Mouse (Mus musculus) cerebellum, adult 9-11 months (tissue): ENCODE results near the gene Cspg5.

Source experiments
- DNase-seq: peaks from one replicate; pipeline ENCODE4 v3.0.0; 2022

The Cspg5 gene

DNA sequence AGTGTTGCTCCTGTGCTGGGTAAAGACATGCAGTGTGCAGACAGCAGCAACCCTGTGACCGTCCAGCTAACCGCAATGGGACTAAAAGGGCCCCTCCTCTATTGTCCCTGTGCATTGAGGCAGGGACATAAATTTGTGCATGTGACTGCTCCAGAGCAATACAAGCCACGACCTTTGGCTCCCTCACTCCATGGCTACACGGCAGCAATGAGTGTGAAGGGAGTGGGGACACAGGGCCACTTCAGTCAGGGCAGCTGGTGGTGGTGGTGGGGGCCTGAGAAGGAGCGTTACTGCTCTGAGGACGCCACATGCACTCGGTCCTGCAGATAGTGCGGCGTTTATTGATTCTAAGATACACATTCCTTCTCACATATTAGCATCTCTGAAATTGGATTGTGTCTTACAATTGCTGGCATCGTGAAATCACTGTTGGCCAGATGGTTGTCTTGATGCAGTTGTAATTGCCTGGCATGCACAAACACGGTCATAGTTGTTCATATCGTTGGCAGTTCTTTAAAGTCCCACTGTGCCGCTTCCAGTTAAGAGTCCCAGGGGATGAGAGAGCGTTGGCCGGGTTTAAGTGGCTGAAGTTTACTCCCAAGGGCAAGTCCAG is 11.9 kb downstream of the Cspg5 start:
- DNase-seq, result no peak

DNA sequence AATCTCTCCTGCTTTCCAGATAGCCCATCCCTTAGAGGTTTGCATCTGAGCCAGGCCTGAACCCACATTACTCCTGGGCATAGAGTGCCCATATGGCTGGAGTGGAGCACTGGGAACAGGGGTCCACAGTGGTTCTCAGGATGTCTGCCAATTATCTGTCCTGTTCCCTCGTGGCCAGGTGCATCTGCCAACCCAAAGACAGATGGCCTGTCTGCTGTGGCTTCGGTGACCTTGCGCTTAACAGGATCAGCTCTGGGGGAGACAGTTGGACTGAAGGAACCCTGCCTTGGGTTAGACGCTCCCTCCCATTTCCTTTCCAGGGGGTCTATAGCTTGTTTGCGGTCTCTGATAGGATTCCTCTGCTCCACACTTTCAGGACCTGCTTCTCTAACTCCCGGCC is 15.1 kb downstream of the Cspg5 start:
- DNase-seq, result peak; percentile 81

DNA sequence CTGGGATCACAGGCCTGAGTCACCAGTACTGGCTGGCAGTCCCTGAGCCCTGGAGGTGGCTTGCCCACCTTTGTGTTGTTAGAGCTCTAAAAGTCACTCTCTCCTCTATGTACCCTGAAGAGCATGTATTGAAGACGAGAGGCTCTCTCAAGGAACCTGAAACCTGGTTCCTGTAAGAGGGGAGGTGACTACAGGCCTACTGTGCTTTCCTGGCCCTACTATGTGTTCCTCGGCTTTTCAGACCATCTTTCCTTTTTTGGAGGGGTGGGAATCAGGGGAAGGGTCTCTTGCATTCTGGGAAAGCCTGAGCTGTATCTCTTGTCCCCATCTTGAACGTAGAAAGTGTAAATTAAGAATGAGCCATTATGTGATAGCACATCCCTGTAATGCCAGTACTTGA is 15.5 kb downstream of the Cspg5 start:
- no peak for DNase-seq

DNA sequence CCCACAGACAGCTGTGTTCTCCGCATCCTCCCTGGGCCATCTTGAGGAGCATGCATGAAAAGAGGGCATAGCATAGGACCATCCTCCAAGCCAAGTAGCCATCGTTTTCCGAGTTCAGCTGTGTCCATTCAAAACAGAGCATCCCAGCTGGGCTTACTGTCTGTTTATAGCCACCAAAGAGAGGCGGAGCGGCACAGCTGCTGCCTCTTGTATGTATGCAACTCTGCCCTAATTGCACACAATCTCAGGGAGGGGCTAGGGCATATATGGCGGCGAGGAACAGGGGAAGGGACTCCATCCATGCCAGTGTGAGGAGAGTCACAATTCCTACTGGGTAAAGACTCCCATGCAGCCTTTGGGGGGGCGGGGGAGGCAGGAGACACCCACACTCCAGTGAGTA is 19.6 kb downstream of the Cspg5 start:
- DNase-seq, result no peak

DNA sequence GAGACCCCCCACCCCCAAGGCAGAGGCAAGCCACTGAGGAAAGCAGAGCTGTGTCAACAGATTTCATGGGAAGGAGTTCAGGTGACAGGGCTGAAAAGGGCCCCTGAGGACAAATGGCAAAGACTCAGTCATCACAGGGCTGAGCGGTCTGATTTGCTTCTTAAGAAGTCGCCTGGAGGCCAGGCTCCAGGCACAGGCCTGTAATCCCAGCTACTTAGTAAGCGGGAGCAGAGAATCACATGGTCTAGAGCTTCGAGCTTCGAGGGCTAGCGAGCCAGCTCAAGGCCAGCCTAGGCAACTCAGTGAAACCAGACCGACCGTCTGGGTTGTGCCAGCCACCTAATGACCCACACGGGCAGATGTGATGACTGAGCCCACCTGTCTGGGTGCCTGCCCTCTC is 21.4 kb downstream of the Cspg5 start:
- no peak for DNase-seq

DNA sequence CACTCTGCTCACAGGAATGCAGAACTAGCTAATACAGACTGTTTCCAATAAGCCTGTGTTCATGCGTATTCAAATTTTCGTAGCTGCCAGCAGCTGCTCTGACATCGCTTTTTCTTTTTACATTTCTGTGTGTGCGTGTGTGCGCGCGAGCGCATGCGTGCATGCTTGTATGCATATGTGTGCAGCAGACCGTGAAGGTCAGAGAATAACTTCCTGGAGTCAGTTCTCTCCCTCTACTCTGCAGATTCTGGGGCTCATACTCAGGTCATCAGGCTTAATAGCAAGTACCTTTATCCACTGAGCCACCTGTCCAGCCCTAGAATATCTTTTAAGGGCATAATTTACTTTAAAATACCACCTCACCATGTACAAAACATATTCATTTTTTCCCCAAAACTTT is 24.8 kb downstream of the Cspg5 start:
- DNase-seq, result no peak

DNA sequence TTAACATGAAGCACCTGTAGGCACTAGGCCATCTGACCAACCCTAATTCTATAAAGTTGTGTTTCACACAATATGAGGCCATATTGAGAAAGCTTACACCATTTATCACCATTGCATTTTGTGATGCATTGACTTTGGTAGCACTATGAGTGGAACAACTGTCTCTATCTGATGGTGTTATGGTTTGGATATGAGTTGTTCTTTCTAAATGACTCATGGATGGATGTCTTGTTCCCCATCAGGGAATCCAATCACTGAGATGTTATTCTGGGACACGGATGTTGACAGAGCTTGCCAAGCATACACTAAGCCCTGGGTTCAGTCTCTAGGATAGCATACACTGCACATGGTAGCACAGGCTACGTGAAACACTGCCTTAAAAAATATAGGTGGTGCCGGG is 28.7 kb downstream of the Cspg5 start:
- DNase-seq, result no peak

DNA sequence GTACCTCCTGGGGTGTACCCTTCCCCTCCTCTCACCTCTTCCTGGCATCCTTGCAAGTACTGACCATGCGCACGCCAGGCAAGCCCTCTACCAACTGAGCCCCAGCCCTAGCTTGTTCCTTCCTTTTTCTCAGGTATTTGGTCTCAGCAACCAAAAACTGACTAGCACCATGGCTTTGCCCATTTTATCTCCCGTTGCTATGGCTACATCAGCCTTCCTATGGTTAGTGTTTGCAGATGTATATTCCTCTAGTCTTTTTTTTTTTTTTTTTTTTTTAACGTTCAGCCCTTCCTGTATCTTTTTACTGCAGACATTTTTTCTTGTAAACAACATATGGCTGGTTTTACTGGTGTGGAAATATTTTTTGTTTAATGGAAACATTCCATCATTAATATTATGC is 29.9 kb downstream of the Cspg5 start:
- DNase-seq, result no peak

DNA sequence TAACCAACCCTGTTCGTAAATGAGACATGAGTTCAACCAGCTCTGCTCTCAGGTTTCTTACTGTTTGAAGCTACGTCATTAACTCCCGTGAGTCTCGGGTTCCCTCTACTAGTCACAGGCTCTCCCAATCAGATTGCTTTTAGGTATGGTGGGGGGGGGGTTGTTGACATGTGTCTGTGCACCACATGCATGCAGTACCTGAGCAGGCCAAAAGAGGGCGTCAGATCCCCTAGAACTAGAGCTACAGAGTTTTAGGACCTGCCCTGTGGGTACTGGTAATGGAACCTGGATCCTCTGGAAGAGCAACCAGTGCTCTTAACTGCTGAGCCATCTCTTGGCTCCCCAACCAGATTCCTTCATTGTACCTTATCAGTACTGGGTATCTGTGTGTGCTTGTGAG is 32.3 kb downstream of the Cspg5 start:
- DNase-seq, result no peak

DNA sequence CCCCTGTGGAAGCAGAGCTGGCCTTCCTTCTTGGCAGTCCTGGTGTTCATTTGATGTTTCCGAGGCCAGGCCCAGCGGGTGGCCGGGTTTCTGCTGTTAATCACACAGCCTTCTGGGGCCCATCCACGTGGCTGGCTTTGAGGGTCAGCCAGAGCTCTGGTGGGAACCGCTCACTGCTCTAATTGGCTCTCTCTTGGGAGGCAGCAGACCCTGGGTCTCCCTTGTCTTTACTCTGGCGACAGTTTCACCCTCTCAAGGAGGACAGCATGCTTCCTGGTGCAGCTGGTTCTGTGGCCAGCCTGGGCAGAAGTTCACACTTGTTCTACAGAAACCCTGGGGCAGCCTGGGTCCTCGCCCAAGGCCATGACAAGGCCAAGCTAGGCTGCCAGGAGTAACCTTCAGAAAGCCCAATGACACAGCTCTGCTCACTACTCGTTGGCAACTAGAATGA is 33.9 kb downstream of the Cspg5 start:
- DNase-seq, result peak; percentile 57

DNA sequence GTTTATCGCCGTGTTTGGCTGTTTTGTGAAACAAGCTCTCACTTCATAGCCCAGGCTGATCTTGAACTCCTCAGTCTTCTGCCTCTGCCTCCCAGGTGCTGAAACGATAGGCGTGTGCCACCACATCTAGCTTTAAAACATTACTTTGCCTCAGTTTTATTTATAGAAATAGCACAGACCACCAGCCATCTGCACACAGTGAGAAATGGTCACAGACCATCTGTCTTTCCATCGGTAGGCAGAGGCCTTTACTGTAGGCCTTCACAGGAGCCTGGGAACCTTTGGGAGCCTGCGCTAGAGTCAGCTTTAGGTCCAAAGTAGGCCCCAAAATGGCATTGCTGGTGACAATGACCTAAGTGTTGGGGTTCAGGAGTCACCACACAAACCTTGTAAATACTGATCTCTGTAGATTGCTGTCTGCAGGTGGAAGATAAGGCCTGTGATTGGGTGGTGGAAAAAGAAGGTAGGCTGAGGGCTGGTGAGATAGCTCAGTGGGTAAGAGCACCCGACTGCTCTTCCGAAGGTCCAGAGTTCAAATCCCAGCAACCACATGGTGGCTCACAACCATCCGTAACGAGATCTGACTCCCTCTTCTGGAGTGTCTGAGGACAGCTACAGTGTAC is 40.6 kb downstream of the Cspg5 start:
- DNase-seq, result peak; percentile 50

DNA sequence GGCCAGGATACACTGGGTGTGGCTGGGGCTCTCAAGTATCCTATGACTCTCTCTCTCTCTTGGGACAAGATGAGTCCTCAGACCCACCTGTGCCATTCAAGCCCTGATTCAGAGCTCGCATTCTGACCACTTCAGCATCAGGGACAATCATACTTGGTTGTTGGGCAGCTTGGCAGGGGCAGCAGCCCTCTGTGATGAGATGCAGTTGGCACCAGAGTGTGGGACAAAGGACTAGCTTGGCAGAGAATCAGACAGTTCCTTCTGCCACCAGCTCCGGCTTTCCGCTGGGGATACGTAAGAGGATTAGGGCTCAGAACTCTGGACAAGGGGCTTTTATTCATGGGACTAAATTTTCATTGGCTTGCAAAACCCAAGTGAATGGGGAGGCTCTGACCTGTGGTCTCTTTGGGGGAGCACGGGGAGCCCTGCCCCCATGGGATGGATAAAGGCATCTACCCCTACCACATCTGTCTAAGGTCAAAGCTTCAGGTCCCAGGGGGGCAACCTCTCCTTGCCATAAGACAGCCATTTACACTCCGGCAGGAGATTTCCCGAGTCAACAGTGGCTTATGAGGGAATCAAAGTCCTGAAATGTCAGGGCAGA is 43.8 kb downstream of the Cspg5 start:
- DNase-seq, result peak; percentile 79

DNA sequence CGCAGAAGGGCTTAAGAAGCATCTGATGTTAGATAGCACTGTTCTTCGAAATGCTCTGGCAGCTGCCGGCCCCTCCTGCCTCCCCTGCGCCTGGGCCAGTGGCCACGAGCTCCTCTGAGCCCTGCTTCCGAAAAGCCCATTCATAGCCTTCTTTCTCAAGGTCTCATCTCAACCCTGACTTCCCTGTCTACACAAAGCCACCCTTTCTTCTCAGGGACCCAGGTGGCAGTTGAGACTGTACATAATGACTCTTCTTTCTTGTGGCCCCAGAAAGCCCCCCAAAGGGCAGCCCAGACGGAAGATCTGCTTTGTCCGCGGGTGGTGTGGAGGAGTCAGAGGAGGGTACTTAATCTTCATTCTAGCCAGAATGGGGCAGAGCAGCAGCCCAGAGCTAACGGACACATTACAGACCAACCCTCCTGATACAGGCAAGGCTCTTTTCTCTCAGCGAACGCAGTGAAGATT is 49.7 kb downstream of the Cspg5 start:
- no peak for DNase-seq

DNA sequence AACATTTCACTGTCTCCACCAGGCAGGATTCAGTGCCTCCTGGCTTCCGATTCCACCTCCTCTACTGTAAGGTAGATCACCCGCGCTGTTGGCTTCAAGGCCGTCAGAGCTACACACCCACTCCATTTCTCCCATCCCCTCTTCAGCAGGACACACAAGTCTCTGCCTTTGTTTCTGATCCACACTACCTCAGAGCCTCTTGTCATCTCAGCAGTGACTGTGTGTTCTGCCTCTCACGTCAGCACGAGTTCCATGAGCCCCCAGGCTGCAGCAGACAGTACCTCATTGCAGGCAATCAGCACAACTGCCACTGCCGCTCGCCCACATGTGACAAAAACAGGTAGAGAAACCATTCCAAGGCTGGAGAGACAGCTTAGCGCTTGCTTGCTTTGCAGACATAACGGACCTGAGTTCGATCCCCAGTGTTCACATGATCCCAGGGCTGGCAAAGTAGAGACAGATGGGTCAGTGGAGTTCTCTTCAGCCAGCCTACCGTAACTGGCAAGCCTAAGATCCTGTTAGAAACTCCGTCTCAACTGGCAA is 50.4 kb downstream of the Cspg5 start:
- DNase-seq, result no peak

DNA sequence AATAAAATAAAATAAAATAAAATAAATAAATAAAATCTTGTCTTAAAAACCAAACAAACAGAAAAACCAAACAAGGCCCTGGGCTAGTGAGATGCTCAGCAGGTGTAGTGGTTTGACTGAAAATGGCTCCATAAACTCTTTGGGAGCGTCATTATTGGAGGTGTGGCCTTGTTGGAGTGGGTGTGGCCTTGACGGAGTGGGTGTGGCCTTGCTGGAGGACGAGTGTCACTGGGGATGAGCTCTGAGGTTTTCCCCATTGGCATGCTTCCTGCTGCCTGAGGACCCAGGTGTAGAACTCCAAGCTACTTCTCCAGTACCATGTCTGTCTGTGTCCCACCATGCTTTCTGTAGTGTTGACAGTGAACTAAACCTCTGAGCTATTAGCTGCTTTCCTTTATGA is 51.2 kb downstream of the Cspg5 start:
- DNase-seq, result no peak

DNA sequence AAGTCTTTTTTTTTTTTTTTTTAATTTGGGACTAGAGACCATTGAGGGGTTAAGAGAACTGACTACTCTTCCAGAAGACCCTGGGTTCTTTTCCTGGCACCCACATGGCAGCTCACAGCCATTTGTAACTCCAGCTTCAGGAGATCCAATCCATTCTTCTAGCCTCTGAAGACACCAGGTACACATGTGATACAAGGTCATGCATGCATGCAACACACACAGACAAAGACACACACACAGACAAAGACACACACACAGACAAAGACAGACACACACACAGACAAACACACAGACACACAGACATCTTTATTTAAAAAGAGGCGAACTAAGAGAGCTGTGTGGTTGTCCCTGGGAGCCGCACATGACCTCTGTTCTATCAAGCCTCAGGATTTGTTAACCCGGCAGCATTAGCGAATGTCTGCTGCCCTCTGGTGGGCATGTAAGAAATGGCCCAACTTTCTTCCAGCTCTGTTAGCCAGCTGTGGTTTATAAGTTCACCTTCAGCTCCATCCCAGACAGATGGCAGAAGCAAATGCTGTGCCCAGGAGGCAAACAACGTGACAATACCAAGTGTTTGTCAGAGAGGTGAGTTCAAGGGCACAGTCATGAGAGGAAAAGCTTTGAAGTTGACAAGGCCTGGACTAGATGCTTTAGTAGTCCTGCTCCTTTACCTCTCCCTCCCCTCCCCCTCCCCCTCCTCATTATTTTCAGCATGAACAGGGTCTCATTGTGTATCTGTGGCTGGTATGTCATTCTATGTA is 53.5 kb downstream of the Cspg5 start:
- peak; percentile 79 for DNase-seq

DNA sequence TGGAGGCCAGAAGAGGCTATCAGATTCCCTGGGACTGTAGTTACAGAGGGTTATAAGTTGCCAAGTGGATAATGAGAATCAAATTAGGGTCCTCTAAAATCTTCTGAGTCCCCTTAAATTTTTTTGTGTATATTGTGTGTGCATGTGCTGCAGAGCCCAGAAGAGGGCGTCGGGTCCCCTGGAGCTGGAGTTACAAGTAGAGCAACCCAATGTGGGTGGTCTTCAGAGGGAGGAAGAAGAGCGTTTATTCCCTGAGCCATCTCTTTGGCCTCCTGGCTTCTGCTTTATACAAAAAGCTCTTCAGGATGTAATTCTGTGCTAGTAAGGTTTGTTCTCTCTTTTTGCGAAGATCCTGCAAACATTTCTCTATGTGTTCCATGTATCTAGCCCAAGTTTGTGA is 60.9 kb downstream of the Cspg5 start:
- DNase-seq, result peak; percentile 59

DNA sequence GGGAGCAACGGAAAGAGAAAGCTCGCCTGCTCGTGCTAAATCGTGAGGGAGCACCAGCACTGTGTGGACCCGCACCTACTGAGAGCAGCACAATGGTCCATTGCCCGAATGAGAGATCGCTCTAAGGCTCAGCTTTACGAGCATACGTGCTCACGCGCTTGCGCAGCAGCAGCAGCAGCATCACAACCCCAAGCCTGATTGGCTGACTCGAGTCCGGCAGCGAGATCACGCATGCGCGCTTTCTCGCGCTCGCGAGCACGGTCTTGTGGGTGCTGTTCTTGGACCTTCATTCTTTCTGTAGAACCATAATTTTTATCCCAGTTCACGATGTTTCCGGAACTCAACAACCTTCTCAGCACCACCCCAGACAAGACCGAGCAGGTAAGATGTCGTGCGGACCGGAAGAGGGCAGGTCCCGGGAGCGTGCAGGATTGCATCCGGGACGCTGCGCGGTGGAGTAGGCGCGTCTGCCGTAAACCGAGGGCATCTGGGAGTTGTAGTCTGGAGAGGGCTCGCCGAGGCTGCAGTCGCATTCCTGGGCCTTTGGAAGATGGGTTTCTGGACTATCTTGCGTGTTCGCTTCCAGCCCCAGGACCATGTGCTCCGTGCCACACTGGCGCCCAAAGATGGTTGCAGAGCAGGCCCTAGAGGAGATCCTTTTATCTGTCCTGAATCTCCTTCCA is 61.5 kb downstream of the Cspg5 start, which contains the start of gene Elp6:
Gene Elp6 (plus strand): TSS at position 205 of the 683 bp plus-strand sequence.
- peak; percentile 95 for DNase-seq

DNA sequence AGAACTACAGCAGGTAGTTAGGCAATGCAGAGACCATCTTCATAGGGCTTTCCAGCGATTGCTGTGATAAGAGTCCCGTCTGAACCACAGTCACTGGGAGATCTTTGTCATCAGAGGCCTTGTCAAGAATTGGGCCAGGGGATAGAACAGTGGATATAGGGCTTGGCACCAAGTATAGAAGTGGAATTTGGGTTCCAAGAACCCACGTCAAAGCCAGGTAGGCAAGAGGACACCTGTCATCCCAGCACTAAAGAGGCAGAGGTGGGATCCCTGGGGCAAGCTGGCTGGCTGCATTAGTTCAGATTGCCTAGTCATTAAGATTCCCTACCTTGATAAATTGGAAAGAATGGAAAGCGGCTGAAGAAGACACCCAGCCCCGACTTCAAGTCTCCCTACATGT is 62.8 kb downstream of the Cspg5 start:
- no peak for DNase-seq
